In the genomic region with DNA sequence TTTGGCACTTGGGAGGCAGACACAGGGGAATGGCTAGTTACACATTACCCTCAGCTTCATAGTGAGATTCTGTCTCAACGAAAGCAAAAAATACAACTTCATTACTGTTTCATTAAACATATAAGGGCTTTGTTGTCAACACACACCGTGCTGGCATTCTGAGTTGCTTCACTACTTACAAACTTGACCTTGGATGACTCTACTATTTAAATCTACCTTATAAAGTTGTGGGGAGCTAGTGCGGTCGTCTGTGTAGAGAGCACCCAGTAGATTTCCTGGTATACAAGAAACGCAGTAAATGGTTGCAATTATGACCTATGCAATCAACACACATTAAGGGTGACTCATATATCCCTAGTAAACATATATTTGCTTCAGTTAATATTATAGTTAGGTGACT, we compare ENCODE assay signal across 8 mouse cellular contexts. TPM values are rescaled to one million over a fixed set of nuclear protein-coding genes. Genes with fewer than 3 reads are reported as not detected.
A peak's percentile ranks its signal among the peaks of the same experiment; 100 is the strongest.
DNase-seq lines count a peak whose midpoint lies in the region; ATAC-seq and TF ChIP-seq lines count a peak whose summit lies in the region.

No protein-coding gene starts in this region.

- no peaks in the 10 kb centered on the region for H3K27me3 ChIP-seq in heart, embryonic 14.5 days (ENCODE audit: control insufficient read depth, insufficient read depth, low read length)
- no peaks in the 10 kb centered on the region for H3K27me3 ChIP-seq in forebrain, embryonic 16.5 days (replicated peaks; ENCODE audit: control insufficient read depth, insufficient read depth, low read length)
- H3K27me3 ChIP-seq in liver, embryonic 16.5 days (ENCODE audit: control insufficient read depth, insufficient read depth, low read depth, low read length) = no peaks in the 10 kb centered on the region

- no peaks in the 10 kb centered on the region for H3K9me3 ChIP-seq in heart, embryonic 14.5 days (ENCODE audit: control insufficient read depth, low read length)
- no peaks in the 10 kb centered on the region for H3K9me3 ChIP-seq in ES-E14 (ENCODE audit: control insufficient read depth, insufficient read depth, low read depth, low read length)
- no peaks in the 10 kb centered on the region for H3K9me3 ChIP-seq in forebrain, embryonic 16.5 days (ENCODE audit: control insufficient read depth, low read length)
- no peaks in the 10 kb centered on the region for H3K9me3 ChIP-seq in liver, embryonic 16.5 days (replicated peaks; ENCODE audit: control insufficient read depth, low read length)

- no peak for ATAC-seq in heart, embryonic 14.5 days (ENCODE audit: insufficient number of reproducible peaks, insufficient read depth, low FRiP score, low read depth)
- peak; percentile 4; the same call in 1 of the 2 replicates for ATAC-seq in forebrain, embryonic 16.5 days
- no peak for ATAC-seq in liver, embryonic 16.5 days (ENCODE audit: low read depth)
- ATAC-seq in megakaryocyte-erythroid progenitor cell, adult 5-6 weeks (replicated peaks; ENCODE audit: low FRiP score, low TSS enrichment, poor library complexity, severe bottlenecking) = no peak

- H3K36me3 ChIP-seq in heart, embryonic 14.5 days (ENCODE audit: control insufficient read depth, insufficient read depth, low read length) = no peaks in the 10 kb centered on the region
- no peaks in the 10 kb centered on the region for H3K36me3 ChIP-seq in ES-E14 (ENCODE audit: control insufficient read depth, insufficient read depth, low read length, poor library complexity, severe bottlenecking)
- H3K36me3 ChIP-seq in forebrain, embryonic 16.5 days (ENCODE audit: control insufficient read depth, insufficient read depth) = no peaks in the 10 kb centered on the region
- no peaks in the 10 kb centered on the region for H3K36me3 ChIP-seq in liver, embryonic 16.5 days (ENCODE audit: control insufficient read depth, insufficient read depth)

- peak overlapping the region; percentile 96 for H3K9ac ChIP-seq in heart, embryonic 14.5 days (ENCODE audit: low read length)
- peak overlapping the region; percentile 55; the same call in 1 of the 2 replicates for H3K9ac ChIP-seq in ES-E14 (ENCODE audit: insufficient read depth, low read depth, low read length, poor library complexity, severe bottlenecking)
- H3K9ac ChIP-seq in forebrain, embryonic 16.5 days (replicated peaks; ENCODE audit: low read depth, low read length) = peak overlapping the region; percentile 68
- peak overlapping the region; percentile 96 for H3K9ac ChIP-seq in liver, embryonic 16.5 days (ENCODE audit: low read depth, low read length)

- 29% methylated on average over 5 of the region's 5 CpGs for WGBS in heart, embryonic 14.5 days
- WGBS in forebrain, embryonic 16.5 days = 37% methylated on average over 5 of the region's 5 CpGs
- 32% methylated on average over 5 of the region's 5 CpGs for WGBS in liver, embryonic 16.5 days (ENCODE audit: insufficient replicate concordance)

- H3K4me3 ChIP-seq in heart, embryonic 14.5 days (ENCODE audit: control insufficient read depth in 1 of 2, insufficient read depth in 1 of 2, low read depth in 1 of 2, low read length in 2 of 2) = peak overlapping the region; percentile 90 to 99
- H3K4me3 ChIP-seq in ES-E14 (ENCODE audit: insufficient read depth in 1 of 2, low read depth in 1 of 2, low read length in 2 of 2, poor library complexity in 1 of 2, severe bottlenecking in 1 of 2) = peak overlapping the region; percentile 57 to 64
- peak overlapping the region; percentile 99 for H3K4me3 ChIP-seq in forebrain, embryonic 16.5 days (replicated peaks; ENCODE audit: low read length)
- H3K4me3 ChIP-seq in liver, embryonic 16.5 days (ENCODE audit: low read depth, low read length) = peak overlapping the region; percentile 100

- peak overlapping the region; percentile 87 for H3K4me2 ChIP-seq in heart, embryonic 14.5 days (ENCODE audit: low read length)
- H3K4me2 ChIP-seq in forebrain, embryonic 16.5 days (ENCODE audit: low read length) = peak overlapping the region; percentile 75
- peak overlapping the region; percentile 79 for H3K4me2 ChIP-seq in liver, embryonic 16.5 days (ENCODE audit: low read depth, low read length)

- in situ Hi-C loops in ES-E14 (cut with MboI; ENCODE audit: low sequenced_read_pairs in 2 of 2, unreplicated experiment in 2 of 2) = no loop called here

- peak overlapping the region; percentile 51 to 97 for H3K27ac ChIP-seq in heart, embryonic 14.5 days (replicated peaks in 1 of 2; ENCODE audit: control insufficient read depth in 1 of 2, insufficient read depth in 1 of 2, low read depth in 2 of 2, low read length in 2 of 2)
- H3K27ac ChIP-seq in ES-E14 (ENCODE audit: insufficient read depth, low read depth, low read length, poor library complexity, severe bottlenecking) = peak overlapping the region; percentile 70; the same call in 1 of the 2 replicates
- peak overlapping the region; percentile 74 for H3K27ac ChIP-seq in forebrain, embryonic 16.5 days (ENCODE audit: low read length)
- peak overlapping the region; percentile 78 for H3K27ac ChIP-seq in liver, embryonic 16.5 days (ENCODE audit: low read length)

- peaks cover 0 to 17% of the 10 kb centered on the region in 2 experiments; a peak in 2 of 4 replicates for H3K4me1 ChIP-seq in heart, embryonic 14.5 days (ENCODE audit: control insufficient read depth in 2 of 2, insufficient read depth in 2 of 2, low read length in 2 of 2)
- peaks cover 5 to 12% of the 10 kb centered on the region in 2 experiments; a peak in 3 of 4 replicates for H3K4me1 ChIP-seq in ES-E14 (ENCODE audit: control insufficient read depth in 2 of 2, insufficient read depth in 2 of 2, low read length in 2 of 2, poor library complexity in 1 of 2)
- H3K4me1 ChIP-seq in forebrain, embryonic 16.5 days (replicated peaks; ENCODE audit: control insufficient read depth, insufficient read depth, low read length) = peaks cover 22% of the 10 kb centered on the region
- H3K4me1 ChIP-seq in liver, embryonic 16.5 days (ENCODE audit: control insufficient read depth, low read depth, low read length) = peaks cover 15% of the 10 kb centered on the region

- no peak for DNase-seq in heart, postnatal 4 days
- no peak for DNase-seq in ES-E14 (ENCODE audit: low read depth, low spot score)
- DNase-seq in urinary bladder, postnatal 25 days (ENCODE audit: low spot score) = no peak
- DNase-seq in ovary, adult 18-20 months (ENCODE audit: low spot score) = no peak

TF ChIP-seq in ES-E14, 5 proteins besides CTCF, POLR2A, EP300 and RAD21:
- TF ChIP-seq ZC3H11A (IDR thresholded peaks at IDR 0.05; ENCODE audit: borderline replicate concordance, low read depth, low read length) (no peak), ZNF384 (IDR thresholded peaks at IDR 0.05; ENCODE audit: low read depth, low read length) (no peak), HCFC1 (IDR thresholded peaks at IDR 0.05; ENCODE audit: borderline replicate concordance, insufficient read depth, low read length) (no peak), MAFK (IDR thresholded peaks at IDR 0.05; ENCODE audit: insufficient read depth, low read depth, low read length) (no peak)

RNA-seq across cellular contexts. Expression of gene Nup153, which starts 0.7 kb away (rescaled TPM):
- polyA plus RNA-seq in heart, embryonic 14.5 days (2014; fragmentation: Nextera tagmentation; extraction: Ambion mirVana) = 16.4 and 18.8 TPM in 2 replicates
- 10 to 100 TPM; 59.6 to 60.6 TPM for total RNA-seq in heart, postnatal 4 days (2021)
- total RNA-seq in ES-E14 (2012; rRNA removed) = 125 and 129 TPM in 2 replicates
- 21.7 and 25.9 TPM in 2 replicates for polyA plus RNA-seq in forebrain, embryonic 16.5 days (2015; fragmentation: Nextera tagmentation; extraction: Ambion mirVana)
- polyA plus RNA-seq in liver, embryonic 16.5 days (2015; fragmentation: Nextera tagmentation; extraction: Ambion mirVana) = 13.6 and 13.8 TPM in 2 replicates
- 104 and 186 TPM in 2 replicates for total RNA-seq in megakaryocyte-erythroid progenitor cell, adult 5-6 weeks (2014; fragmentation: Nextera tagmentation)
- total RNA-seq in megakaryocyte-erythroid progenitor cell, adult 5-6 weeks (2017) = 124 and 130 TPM in 2 replicates

RNA-seq across cellular contexts. Expression of gene Fam8a1, which starts 59.1 kb away (rescaled TPM):
- polyA plus RNA-seq in heart, embryonic 14.5 days (2014; fragmentation: Nextera tagmentation; extraction: Ambion mirVana) = 11.6 and 12.4 TPM in 2 replicates
- total RNA-seq in heart, postnatal 4 days (2021) = 10 to 100 TPM; 46.3 to 47.7 TPM
- total RNA-seq in ES-E14 (2012; rRNA removed) = 28.2 and 32.0 TPM in 2 replicates
- 19.0 and 20.1 TPM in 2 replicates for polyA plus RNA-seq in forebrain, embryonic 16.5 days (2015; fragmentation: Nextera tagmentation; extraction: Ambion mirVana)
- 2.0 and 2.3 TPM in 2 replicates for polyA plus RNA-seq in liver, embryonic 16.5 days (2015; fragmentation: Nextera tagmentation; extraction: Ambion mirVana)
- total RNA-seq in megakaryocyte-erythroid progenitor cell, adult 5-6 weeks (2014; fragmentation: Nextera tagmentation) = 12.1 and 14.3 TPM in 2 replicates
- total RNA-seq in megakaryocyte-erythroid progenitor cell, adult 5-6 weeks (2017) = 9.4 and 11.6 TPM in 2 replicates
